Mouse (Mus musculus) kidney, postnatal 0 days (tissue): ENCODE data around the gene Vmn1r69. TPM values are rescaled to one million over a fixed set of nuclear protein-coding genes. Genes with fewer than 3 reads are reported as not detected.

Source experiments
- ATAC-seq: fragments of 200-750 bp; cut with Nextera tagmentation; replicated peaks from 2 replicates; pipeline ENCODE4 v1.8.0; 2017; ENCODE audit warnings: low read depth, moderate number of reproducible peaks, moderate TSS enrichment, moderate library complexity; ENCODE audit not compliant: low FRiP score
- DNase-seq: peaks from one replicate; pipeline ENCODE4 v3.0.0-alpha.2; 2016; ENCODE audit warnings: low spot score
- H3K27ac ChIP-seq: fragments of 300-500 bp; sonication (generic); 2 replicates; pipeline ENCODE4 v1.5.1; 2014; ENCODE audit warnings: mild to moderate bottlenecking
- H3K27me3 ChIP-seq: fragments of 300-500 bp; sonication (generic); 2 replicates; pipeline ENCODE4 v1.6.1; 2014; ENCODE audit warnings: low read length, mixed read lengths; ENCODE audit not compliant: insufficient read depth
- H3K36me3 ChIP-seq: fragments of 300-500 bp; sonication (generic); 2 replicates; pipeline ENCODE4 v1.6.1; 2014; ENCODE audit warnings: low read length, mixed read lengths; ENCODE audit not compliant: insufficient read depth
- H3K4me1 ChIP-seq: fragments of 300-500 bp; sonication (generic); replicated peaks from 2 replicates; pipeline ENCODE4 v1.6.1; 2014; ENCODE audit warnings: antibody characterized with exemption, low read length, mixed read lengths; ENCODE audit not compliant: insufficient read depth
- H3K4me2 ChIP-seq: fragments of 300-500 bp; sonication (generic); 2 replicates; pipeline ENCODE4 v1.6.1; 2014; ENCODE audit warnings: mild to moderate bottlenecking, low read length, moderate library complexity, mixed read lengths
- H3K4me3 ChIP-seq: fragments of 300-500 bp; sonication (generic); replicated peaks from 2 replicates; pipeline ENCODE4 v1.5.1; 2014; ENCODE audit warnings: low read depth, low read length
- H3K9ac ChIP-seq: fragments of 300-500 bp; sonication (generic); 2 replicates; pipeline ENCODE4 v1.6.1; 2014; ENCODE audit warnings: low read depth, low read length
- H3K9me3 ChIP-seq: fragments of 300-500 bp; sonication (generic); replicated peaks from 2 replicates; pipeline ENCODE4 v1.6.1; 2016; ENCODE audit warnings: low read length, inconsistent platforms, mixed read lengths
- CTCF ChIP-seq: IDR thresholded peaks from 2 replicates; pipeline ENCODE4 v1.5.1; 2016; ENCODE audit warnings: antibody characterized with exemption, low read depth, mild to moderate bottlenecking, moderate library complexity
- WGBS: fragments of 180-500 bp; shearing (Covaris S2); extraction: QIAGEN DNeasy Blood & Tissue Kit; methylation state at CpG from one replicate; pipeline ENCODE4 v1.1.7; 2014; 5-methylcytosine and 5-hydroxymethylcytosine counted together
- polyA plus RNA-seq: library from polyadenylated mRNA; unstranded; fragments of >200 nt; fragmentation: Nextera tagmentation; extraction: Ambion mirVana; gene quantifications from 2 replicates; pipeline ENCODE4 v1.2.1, GENCODE M21; 2015

Vmn1r69 gene
- polyA plus RNA-seq: not detected in 2 replicates

- Histone ChIP-seq H3K4me2 (no peak within 1 kb of the TSS), H3K9ac (no peak within 1 kb of the TSS), H3K27me3 (no peaks in the 10 kb centered on the region), H3K27ac (no peak within 1 kb of the TSS), H3K4me3 (no peak within 1 kb of the TSS), H3K4me1 (no peaks in the 10 kb centered on the region), H3K36me3 (no peaks in the 10 kb centered on the region), H3K9me3 (no peaks in the 10 kb centered on the region)
- TF ChIP-seq CTCF: no peak
- ATAC-seq: no peak
- no peak for DNase-seq
Measured at GRCm38 (mm10) chr7:10613559-10613958, at the start of gene Vmn1r69. Gene Vmn1r69, minus strand, starts transcription at chr7:10613659.

GRCm38 (mm10) chr7:10631232-10631631, 17.8 kb upstream of the Vmn1r69 start, which contains the start of gene Vmn1r70:
Gene Vmn1r70, plus strand, starts transcription at chr7:10631532.
- no peaks in the 10 kb centered on the region for H3K9me3 ChIP-seq
- TF ChIP-seq CTCF: no peak
- no peak within 1 kb of the TSS for H3K4me2 ChIP-seq
- no peak for DNase-seq
- no peak within 1 kb of the TSS for H3K4me3 ChIP-seq
- H3K27ac ChIP-seq: no peak within 1 kb of the TSS
- no peak for ATAC-seq
- H3K27me3 ChIP-seq: no peaks in the 10 kb centered on the region
- H3K36me3 ChIP-seq: no peaks in the 10 kb centered on the region
- H3K9ac ChIP-seq: no peak within 1 kb of the TSS
- WGBS: 74% methylated on average over 1 of the region's 1 CpGs
- no peaks in the 10 kb centered on the region for H3K4me1 ChIP-seq

- Histone ChIP-seq H3K4me3 (no peak within 1 kb of the TSS), H3K27me3 (no peaks in the 10 kb centered on the region), H3K9ac (no peak within 1 kb of the TSS), H3K36me3 (no peaks in the 10 kb centered on the region), H3K27ac (no peak within 1 kb of the TSS), H3K4me1 (no peaks in the 10 kb centered on the region), H3K9me3 (0 out of 2 replicates have a peak, but pooled peaks cover 3% of the 10 kb centered on the region), H3K4me2 (no peak within 1 kb of the TSS)
- WGBS: 67% methylated on average over 2 of the region's 2 CpGs
- no peak for TF ChIP-seq CTCF
- no peak for DNase-seq
- no peak for ATAC-seq
Measured at GRCm38 (mm10) chr7:10558385-10558784, 55.1 kb downstream of the Vmn1r69 start, which contains the start of gene Vmn1r68. Gene Vmn1r68, minus strand, starts transcription at chr7:10558485.

Other genes with a start within 250 kb of the Vmn1r69 start
- gene Vmn1r67, start 170.3 kb downstream of the Vmn1r69 start, polyA plus RNA-seq: not detected in 2 replicates
- 5.7 and 6.4 TPM in 2 replicates for gene Zik1, start 118.3 kb downstream of the Vmn1r69 start, polyA plus RNA-seq
- not detected in 2 replicates for gene Vmn1r68, start 55.2 kb downstream of the Vmn1r69 start, polyA plus RNA-seq
- gene Vmn1r70, start 17.9 kb upstream of the Vmn1r69 start, polyA plus RNA-seq: not detected in 2 replicates
- gene Nlrp4b, start 74.1 kb upstream of the Vmn1r69 start, polyA plus RNA-seq: not detected in 2 replicates
- not detected in 2 replicates for gene Vmn1r71, start 140.7 kb upstream of the Vmn1r69 start, polyA plus RNA-seq